Mouse (Mus musculus) left cerebral cortex, postnatal 14 days (tissue): ENCODE data around the gene Sox21. TPM values are rescaled to one million over a fixed set of nuclear protein-coding genes. Genes with fewer than 3 reads are reported as not detected.

Experiments used
- microRNA-seq, 2 experiments: library from miRNA; unstranded; fragments of <30 nt; microRNA quantifications; one replicate each; pipeline ENCODE4 v1.2.0; 2022
- total RNA-seq, 2 experiments: library from RNA; stranded (reverse); gene quantifications; 2 replicates each; pipeline ENCODE4 v1.2.3; 2021

The Sox21 gene
- total RNA-seq, 2 experiments from 2014 or later: 7.1 to 10.8 TPM

Small RNA genes within 50 kb of the gene (microRNA-seq; reads per million reads assigned to microRNA genes)
- gene Mir6241: 0 reads per million in 2 experiments

Other genes with a start within 250 kb of the Sox21 start
- gene Dct, start 184.8 kb downstream of the Sox21 start, total RNA-seq: 1 to 10 TPM; 1.2 to 1.5 TPM
- gene Tgds, start 104.3 kb downstream of the Sox21 start, total RNA-seq: 1 to 10 TPM; 6.8 to 8.0 TPM
- 10 to 100 TPM; 34.2 to 36.7 TPM for gene Gpr180, start 99.9 kb downstream of the Sox21 start, total RNA-seq
- not detected for gene Gm9376, start 29.9 kb upstream of the Sox21 start, total RNA-seq